Mouse (Mus musculus): ENCODE measurements around the gene Ppp1r12b. TPM values are rescaled to one million over a fixed set of nuclear protein-coding genes. Genes with fewer than 3 reads are reported as not detected.

Gene Ppp1r12b
- polyA plus RNA-seq, 1 experiment from 2014 or later: 5.4 TPM

- Histone ChIP-seq H3K27ac (ENCODE audit: low read length) (no peak overlapping the region), H3K36me3 (ENCODE audit: insufficient read depth, low read length) (no peaks in the 10 kb centered on the region)
Measured at GRCm38 (mm10) chr1:134932431-134932830, 23.3 kb downstream of the Ppp1r12b start.

GRCm38 (mm10) chr1:134919010-134919409 lies 36.7 kb downstream of the Ppp1r12b start:
- no peaks in the 10 kb centered on the region for H3K9me3 ChIP-seq (ENCODE audit: low read length)
- H3K4me3 ChIP-seq (ENCODE audit: low read depth, low read length): no peak overlapping the region
- no peaks in the 10 kb centered on the region for H3K4me1 ChIP-seq (ENCODE audit: insufficient read depth, low read depth, low read length)
- WGBS: 80% methylated on average over 6 of the region's 6 CpGs
- TF ChIP-seq EP300 (IDR thresholded peaks at IDR 0.05) (no peak), CTCF (IDR thresholded peaks at IDR 0.05) (no peak)
- no peaks in the 10 kb centered on the region for H3K36me3 ChIP-seq (ENCODE audit: insufficient read depth, low read length)
- no peaks in the 10 kb centered on the region for H3K27me3 ChIP-seq (replicated peaks; ENCODE audit: insufficient read depth, low read length)
- H3K27ac ChIP-seq (ENCODE audit: low read length): no peak overlapping the region
- ATAC-seq (no peak), DNase-seq (ENCODE audit: low spot score) (no peak)
- no peak overlapping the region for H3K9ac ChIP-seq (replicated peaks; ENCODE audit: low read depth)
- H3K4me2 ChIP-seq (replicated peaks; ENCODE audit: low read depth, low read length): no peak overlapping the region

More at GRCm38 (mm10) chr1:134932431-134932830, 23.3 kb downstream of the Ppp1r12b start:
- Histone ChIP-seq H3K4me2 (replicated peaks; ENCODE audit: low read depth, low read length) (no peak overlapping the region), H3K9ac (replicated peaks; ENCODE audit: low read depth) (no peak overlapping the region), H3K4me1 (ENCODE audit: insufficient read depth, low read depth, low read length) (no peaks in the 10 kb centered on the region), H3K27me3 (replicated peaks; ENCODE audit: insufficient read depth, low read length) (no peaks in the 10 kb centered on the region), H3K9me3 (ENCODE audit: low read length) (no peaks in the 10 kb centered on the region), H3K4me3 (ENCODE audit: low read depth, low read length) (no peak overlapping the region)
- TF ChIP-seq EP300 (IDR thresholded peaks at IDR 0.05) (no peak), CTCF (IDR thresholded peaks at IDR 0.05) (no peak)
- 37% methylated on average over 7 of the region's 7 CpGs for WGBS
- no peak for ATAC-seq
- DNase-seq (ENCODE audit: low spot score): no peak

GRCm38 (mm10) chr1:134915421-134915820 lies 40.3 kb downstream of the Ppp1r12b start:
- TF ChIP-seq EP300 (IDR thresholded peaks at IDR 0.05): no peak
- TF ChIP-seq CTCF (IDR thresholded peaks at IDR 0.05): no peak
- DNase-seq (ENCODE audit: low spot score) (no peak), ATAC-seq (no peak)
- 84% methylated on average over 4 of the region's 4 CpGs for WGBS
- H3K4me2 ChIP-seq (replicated peaks; ENCODE audit: low read depth, low read length): no peak overlapping the region
- H3K27me3 ChIP-seq (replicated peaks; ENCODE audit: insufficient read depth, low read length): no peaks in the 10 kb centered on the region
- no peaks in the 10 kb centered on the region for H3K9me3 ChIP-seq (ENCODE audit: low read length)
- no peak overlapping the region for H3K27ac ChIP-seq (ENCODE audit: low read length)
- H3K9ac ChIP-seq (replicated peaks; ENCODE audit: low read depth): no peak overlapping the region
- H3K4me1 ChIP-seq (ENCODE audit: insufficient read depth, low read depth, low read length): no peaks in the 10 kb centered on the region
- H3K4me3 ChIP-seq (ENCODE audit: low read depth, low read length): no peak overlapping the region
- H3K36me3 ChIP-seq (ENCODE audit: insufficient read depth, low read length): no peaks in the 10 kb centered on the region

GRCm38 (mm10) chr1:134913535-134913934 lies 42.2 kb downstream of the Ppp1r12b start:
- Histone ChIP-seq H3K27ac (ENCODE audit: low read length) (no peak overlapping the region), H3K9ac (replicated peaks; ENCODE audit: low read depth) (no peak overlapping the region), H3K4me1 (ENCODE audit: insufficient read depth, low read depth, low read length) (no peaks in the 10 kb centered on the region), H3K36me3 (ENCODE audit: insufficient read depth, low read length) (no peaks in the 10 kb centered on the region), H3K9me3 (ENCODE audit: low read length) (no peaks in the 10 kb centered on the region), H3K4me3 (ENCODE audit: low read depth, low read length) (no peak overlapping the region), H3K27me3 (replicated peaks; ENCODE audit: insufficient read depth, low read length) (no peaks in the 10 kb centered on the region), H3K4me2 (replicated peaks; ENCODE audit: low read depth, low read length) (no peak overlapping the region)
- 82% methylated on average over 4 of the region's 4 CpGs for WGBS
- TF ChIP-seq EP300 (IDR thresholded peaks at IDR 0.05): no peak
- no peak for TF ChIP-seq CTCF (IDR thresholded peaks at IDR 0.05)
- DNase-seq (ENCODE audit: low spot score): no peak
- ATAC-seq: no peak

GRCm38 (mm10) chr1:134911892-134912291 lies 43.9 kb downstream of the Ppp1r12b start:
- H3K36me3 ChIP-seq (ENCODE audit: insufficient read depth, low read length): no peaks in the 10 kb centered on the region
- no peaks in the 10 kb centered on the region for H3K4me1 ChIP-seq (ENCODE audit: insufficient read depth, low read depth, low read length)
- H3K9me3 ChIP-seq (ENCODE audit: low read length): no peaks in the 10 kb centered on the region
- DNase-seq (ENCODE audit: low spot score) (no peak), ATAC-seq (no peak)
- H3K9ac ChIP-seq (replicated peaks; ENCODE audit: low read depth): no peak overlapping the region
- no peak overlapping the region for H3K4me2 ChIP-seq (replicated peaks; ENCODE audit: low read depth, low read length)
- no peaks in the 10 kb centered on the region for H3K27me3 ChIP-seq (replicated peaks; ENCODE audit: insufficient read depth, low read length)
- no peak overlapping the region for H3K4me3 ChIP-seq (ENCODE audit: low read depth, low read length)
- H3K27ac ChIP-seq (ENCODE audit: low read length): no peak overlapping the region
- 82% methylated on average over 4 of the region's 4 CpGs for WGBS
- no peak for TF ChIP-seq EP300 (IDR thresholded peaks at IDR 0.05)
- no peak for TF ChIP-seq CTCF (IDR thresholded peaks at IDR 0.05)

GRCm38 (mm10) chr1:134910037-134910436 lies 45.7 kb downstream of the Ppp1r12b start:
- no peaks in the 10 kb centered on the region for H3K4me1 ChIP-seq (ENCODE audit: insufficient read depth, low read depth, low read length)
- TF ChIP-seq CTCF (IDR thresholded peaks at IDR 0.05): no peak
- no peak for TF ChIP-seq EP300 (IDR thresholded peaks at IDR 0.05)
- H3K27ac ChIP-seq (ENCODE audit: low read length): no peak overlapping the region
- ATAC-seq (no peak), DNase-seq (ENCODE audit: low spot score) (no peak)
- H3K4me2 ChIP-seq (replicated peaks; ENCODE audit: low read depth, low read length): no peak overlapping the region
- 35% methylated on average over 3 of the region's 3 CpGs for WGBS
- no peak overlapping the region for H3K4me3 ChIP-seq (ENCODE audit: low read depth, low read length)
- H3K36me3 ChIP-seq (ENCODE audit: insufficient read depth, low read length): no peaks in the 10 kb centered on the region
- H3K9me3 ChIP-seq (ENCODE audit: low read length): no peaks in the 10 kb centered on the region
- no peaks in the 10 kb centered on the region for H3K27me3 ChIP-seq (replicated peaks; ENCODE audit: insufficient read depth, low read length)
- no peak overlapping the region for H3K9ac ChIP-seq (replicated peaks; ENCODE audit: low read depth)

- Histone ChIP-seq H3K4me2 (replicated peaks; ENCODE audit: low read depth, low read length) (no peak overlapping the region), H3K36me3 (ENCODE audit: insufficient read depth, low read length) (no peaks in the 10 kb centered on the region), H3K27ac (ENCODE audit: low read length) (no peak overlapping the region), H3K27me3 (replicated peaks; ENCODE audit: insufficient read depth, low read length) (no peaks in the 10 kb centered on the region), H3K9me3 (ENCODE audit: low read length) (no peaks in the 10 kb centered on the region), H3K9ac (replicated peaks; ENCODE audit: low read depth) (no peak overlapping the region), H3K4me1 (ENCODE audit: insufficient read depth, low read depth, low read length) (no peaks in the 10 kb centered on the region), H3K4me3 (ENCODE audit: low read depth, low read length) (no peak overlapping the region)
- ATAC-seq (0 out of 2 replicates have a peak, but pooled peaks have one; percentile 21), DNase-seq (ENCODE audit: low spot score) (no peak)
- 64% methylated on average over 9 of the region's 9 CpGs for WGBS
- no peak for TF ChIP-seq EP300 (IDR thresholded peaks at IDR 0.05)
- no peak for TF ChIP-seq CTCF (IDR thresholded peaks at IDR 0.05)
Measured at GRCm38 (mm10) chr1:134909442-134909841, 46.3 kb downstream of the Ppp1r12b start.
